Comparison of ENCODE assay signal across 8 mouse cellular contexts in genomic region chr2:119237871-119238220, GRCm38 (mm10). TPM values are rescaled to one million over a fixed set of nuclear protein-coding genes. Genes with fewer than 3 reads are reported as not detected.
DNase-seq lines count a peak whose midpoint lies in the region; ATAC-seq and TF ChIP-seq lines count a peak whose summit lies in the region.

No protein-coding gene starts in this region.

- peak overlapping the region; percentile 45 for H3K9ac ChIP-seq in lung, embryonic 14.5 days

- H3K9me3 ChIP-seq in lung, embryonic 14.5 days (ENCODE audit: low read depth, low read length) = no peaks in the 10 kb centered on the region

- no peaks in the 10 kb centered on the region for H3K4me1 ChIP-seq in lung, embryonic 14.5 days (ENCODE audit: insufficient read depth)

- TF ChIP-seq CTCF in lung, embryonic 14.5 days (IDR thresholded peaks at IDR 0.05; ENCODE audit: low read depth) = no peak

- H3K4me3 ChIP-seq in lung, embryonic 14.5 days (ENCODE audit: low read depth, low read length) = peak overlapping the region; percentile 53

- DNase-seq in lung, embryonic 14.5 days = peak; percentile 35
- DNase-seq in lung, postnatal 25 days (ENCODE audit: low spot score) = no peak
- peak; percentile 22 for DNase-seq in lung, postnatal 10 days
- no peak for DNase-seq in spleen, adult 12 weeks (ENCODE audit: low spot score)
- no peak for DNase-seq in left cerebral cortex, postnatal 14 days (ENCODE audit: low spot score in 2 of 2)
- DNase-seq in cerebellum, adult 8-10 months = no peak

- intact Hi-C loops in left cerebral cortex, postnatal 14 days (cut with DNase I) = no loop called here

- ATAC-seq in lung, embryonic 14.5 days (ENCODE audit: insufficient read depth) = peak; percentile 29; the same call in 1 of the 2 replicates
- ATAC-seq in common myeloid progenitor, adult 5-6 weeks (replicated peaks; ENCODE audit: low read depth, poor library complexity, severe bottlenecking) = peak; percentile 37; the same call in 1 of the 2 replicates
- ATAC-seq in granulocyte monocyte progenitor cell, adult 5-6 weeks (replicated peaks; ENCODE audit: poor library complexity, severe bottlenecking) = peak; percentile 21; the same call in 1 of the 2 replicates

- peaks cover 36% of the 10 kb centered on the region for H3K27me3 ChIP-seq in lung, embryonic 14.5 days (ENCODE audit: insufficient read depth, low read length)

- 2% methylated on average over 31 of the region's 31 CpGs for WGBS in lung, embryonic 14.5 days

- H3K4me2 ChIP-seq in lung, embryonic 14.5 days = peak overlapping the region; percentile 73

- H3K36me3 ChIP-seq in lung, embryonic 14.5 days (ENCODE audit: insufficient read depth) = no peaks in the 10 kb centered on the region

- peak overlapping the region; percentile 34 for H3K27ac ChIP-seq in lung, embryonic 14.5 days (ENCODE audit: low read depth)

RNA-seq across cellular contexts. Expression of gene Spint1, which starts 0.7 kb away (rescaled TPM):
- 25.4 and 25.5 TPM in 2 replicates for polyA plus RNA-seq in lung, embryonic 14.5 days (2014; fragmentation: Nextera tagmentation; extraction: Ambion mirVana)
- total RNA-seq in common myeloid progenitor, adult 5-6 weeks (2017) = 0.18 TPM in 1 of 2 replicates, not detected in the other
- total RNA-seq in granulocyte monocyte progenitor cell, adult 5-6 weeks (2014; fragmentation: Nextera tagmentation) = not detected in 2 replicates
- total RNA-seq in granulocyte monocyte progenitor cell, adult 5-6 weeks (2017) = 0.15 TPM in 1 of 2 replicates, not detected in the other
- under 1 TPM; 0.59 to 0.61 TPM for total RNA-seq in left cerebral cortex, postnatal 14 days (2021)

RNA-seq across cellular contexts. Expression of gene Ppp1r14d, which starts 8.1 kb away (rescaled TPM):
- 0.41 and 0.42 TPM in 2 replicates for polyA plus RNA-seq in lung, embryonic 14.5 days (2014; fragmentation: Nextera tagmentation; extraction: Ambion mirVana)
- not detected in 2 replicates for total RNA-seq in common myeloid progenitor, adult 5-6 weeks (2017)
- not detected in 2 replicates for total RNA-seq in granulocyte monocyte progenitor cell, adult 5-6 weeks (2014; fragmentation: Nextera tagmentation)
- not detected in 2 replicates for total RNA-seq in granulocyte monocyte progenitor cell, adult 5-6 weeks (2017)
- not detected for total RNA-seq in left cerebral cortex, postnatal 14 days (2021)

RNA-seq across cellular contexts. Expression of gene Dnajc17, which starts 29.3 kb away (rescaled TPM):
- 17.8 and 19.0 TPM in 2 replicates for polyA plus RNA-seq in lung, embryonic 14.5 days (2014; fragmentation: Nextera tagmentation; extraction: Ambion mirVana)
- total RNA-seq in common myeloid progenitor, adult 5-6 weeks (2017) = 41.5 and 46.6 TPM in 2 replicates
- total RNA-seq in granulocyte monocyte progenitor cell, adult 5-6 weeks (2014; fragmentation: Nextera tagmentation) = 18.6 and 22.0 TPM in 2 replicates
- total RNA-seq in granulocyte monocyte progenitor cell, adult 5-6 weeks (2017) = 57.1 and 60.6 TPM in 2 replicates
- total RNA-seq in left cerebral cortex, postnatal 14 days (2021) = 10 to 100 TPM; 17.4 to 18.2 TPM

RNA-seq across cellular contexts. Expression of gene Zfyve19, which starts 29.4 kb away (rescaled TPM):
- 49.6 and 50.5 TPM in 2 replicates for polyA plus RNA-seq in lung, embryonic 14.5 days (2014; fragmentation: Nextera tagmentation; extraction: Ambion mirVana)
- total RNA-seq in common myeloid progenitor, adult 5-6 weeks (2017) = 51.6 and 59.1 TPM in 2 replicates
- 49.0 and 76.4 TPM in 2 replicates for total RNA-seq in granulocyte monocyte progenitor cell, adult 5-6 weeks (2014; fragmentation: Nextera tagmentation)
- total RNA-seq in granulocyte monocyte progenitor cell, adult 5-6 weeks (2017) = 66.1 and 83.0 TPM in 2 replicates
- total RNA-seq in left cerebral cortex, postnatal 14 days (2021) = 10 to 100 TPM; 28.8 to 36.8 TPM

RNA-seq across cellular contexts. Expression of gene Rhov, which starts 33.2 kb away (rescaled TPM):
- polyA plus RNA-seq in lung, embryonic 14.5 days (2014; fragmentation: Nextera tagmentation; extraction: Ambion mirVana) = 0.11 and 0.24 TPM in 2 replicates
- 0.05 TPM in 1 of 2 replicates, not detected in the other for total RNA-seq in common myeloid progenitor, adult 5-6 weeks (2017)
- total RNA-seq in granulocyte monocyte progenitor cell, adult 5-6 weeks (2014; fragmentation: Nextera tagmentation) = not detected in 2 replicates
- 0.26 and 0.65 TPM in 2 replicates for total RNA-seq in granulocyte monocyte progenitor cell, adult 5-6 weeks (2017)
- total RNA-seq in left cerebral cortex, postnatal 14 days (2021) = 1 to 10 TPM; 9.5 to 9.9 TPM

Comparison
In these comparisons a context has a peak if more than half of its experiments do, and no peak if none do; other contexts are left out.
1. DNase-seq: peak in lung, embryonic 14.5 days (single experiment) and lung, postnatal 10 days (single experiment); none in lung, postnatal 25 days (single experiment), spleen, adult 12 weeks (single experiment), left cerebral cortex, postnatal 14 days (0 of 2) and cerebellum, adult 8-10 months (single experiment).
2. Peak in every context shown above with its lines, with median percentiles within 50 percentile points of each other: ATAC-seq.